Mouse (Mus musculus): ENCODE data around the gene Inka2.
"Not testable (repeated sequence)": the region's sequence is repeated elsewhere in the genome, so short reads cannot be mapped to it uniquely, and the experiment has no call there.

Inka2 gene

GRCm38 (mm10) chr3:105696387-105697147 is 7.8 kb upstream of the Inka2 start:
- DNase-seq (ENCODE audit: low spot score in 2 of 2), result no peak

- no peak for DNase-seq (ENCODE audit: low spot score in 2 of 2)
Measured at GRCm38 (mm10) chr3:105697148-105697441, 7.3 kb upstream of the Inka2 start.

GRCm38 (mm10) chr3:105698311-105698710 is 6.1 kb upstream of the Inka2 start:
- DNase-seq (ENCODE audit: low spot score in 2 of 2), result no peak

- peak in 1 of 2 experiments; percentile 31 for DNase-seq (ENCODE audit: low spot score in 2 of 2)
Measured at GRCm38 (mm10) chr3:105699241-105699933, 5.0 kb upstream of the Inka2 start.

GRCm38 (mm10) chr3:105700786-105701185 is 3.6 kb upstream of the Inka2 start:
- not testable (repeated sequence) for DNase-seq (ENCODE audit: low spot score in 2 of 2)

- DNase-seq (ENCODE audit: low spot score in 2 of 2), result no peak
Measured at GRCm38 (mm10) chr3:105701399-105701798, 3.0 kb upstream of the Inka2 start.

DNA sequence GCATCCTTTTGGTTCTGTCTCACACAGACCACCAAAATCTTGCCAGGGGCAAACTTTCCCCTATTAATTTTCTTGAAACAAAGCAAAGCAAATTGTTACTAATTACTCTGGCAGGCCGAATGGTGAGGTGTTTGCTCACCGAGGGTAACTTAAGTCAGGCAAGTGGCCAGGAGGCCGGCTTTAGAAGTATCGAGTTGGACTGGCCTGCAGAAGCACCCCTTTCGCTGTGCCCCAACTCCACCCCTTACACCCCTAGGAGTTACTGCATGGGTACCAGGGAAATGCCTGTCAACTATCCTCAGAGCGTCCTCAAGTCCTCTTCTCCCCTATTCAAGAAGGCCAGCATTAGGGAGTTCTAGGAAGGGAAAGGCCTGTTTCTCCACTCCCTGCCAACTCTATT is 828 bp upstream of the Inka2 start:
- no peak for DNase-seq (ENCODE audit: low spot score in 2 of 2)

GRCm38 (mm10) chr3:105705061-105705549 is 706 bp downstream of the Inka2 start:
- peak in 1 of 2 experiments; percentile 16 for DNase-seq (ENCODE audit: low spot score in 2 of 2)

- no peak for DNase-seq (ENCODE audit: low spot score in 2 of 2)
Measured at GRCm38 (mm10) chr3:105705561-105705960, 1.2 kb downstream of the Inka2 start.

DNA sequence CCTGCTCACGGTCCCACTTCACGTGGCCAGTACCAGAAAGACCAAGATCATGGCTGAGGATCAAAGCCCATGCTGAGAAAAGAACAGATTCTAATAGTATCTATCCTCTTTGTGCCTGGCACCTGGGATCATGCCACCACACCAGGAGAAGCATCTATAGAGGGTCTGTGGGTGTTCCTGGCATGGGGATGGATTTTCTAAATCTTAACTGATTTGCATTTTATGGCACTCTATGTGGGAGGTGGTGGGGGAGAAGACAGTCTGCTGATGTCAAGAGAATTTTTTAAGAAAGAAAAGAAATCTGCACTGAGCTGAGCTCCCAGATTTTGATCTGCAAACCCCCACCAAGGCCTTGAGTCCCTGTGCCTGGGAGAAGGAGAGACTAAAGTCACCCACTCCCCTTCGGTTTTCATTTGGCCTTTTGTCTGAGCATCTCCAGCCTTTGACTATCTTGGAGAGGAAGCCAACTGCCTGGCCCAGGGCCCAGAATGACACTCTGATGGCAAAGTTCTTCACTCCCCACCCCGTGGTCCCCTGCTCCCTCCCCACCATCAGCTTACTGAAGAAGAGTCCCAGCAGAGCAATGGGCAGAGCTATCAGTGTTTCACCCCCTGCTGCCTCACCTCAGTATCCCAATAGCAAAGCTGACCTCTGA is 2.1 kb downstream of the Inka2 start:
- no peak for DNase-seq (ENCODE audit: low spot score in 2 of 2)

GRCm38 (mm10) chr3:105707590-105707989 is 3.2 kb downstream of the Inka2 start:
- no peak for DNase-seq (ENCODE audit: low spot score in 2 of 2)

GRCm38 (mm10) chr3:105710246-105710645 is 5.8 kb downstream of the Inka2 start:
- DNase-seq (ENCODE audit: low spot score in 2 of 2), result no peak

GRCm38 (mm10) chr3:105711741-105712140 is 7.3 kb downstream of the Inka2 start:
- DNase-seq (ENCODE audit: low spot score in 2 of 2), result no peak

DNA sequence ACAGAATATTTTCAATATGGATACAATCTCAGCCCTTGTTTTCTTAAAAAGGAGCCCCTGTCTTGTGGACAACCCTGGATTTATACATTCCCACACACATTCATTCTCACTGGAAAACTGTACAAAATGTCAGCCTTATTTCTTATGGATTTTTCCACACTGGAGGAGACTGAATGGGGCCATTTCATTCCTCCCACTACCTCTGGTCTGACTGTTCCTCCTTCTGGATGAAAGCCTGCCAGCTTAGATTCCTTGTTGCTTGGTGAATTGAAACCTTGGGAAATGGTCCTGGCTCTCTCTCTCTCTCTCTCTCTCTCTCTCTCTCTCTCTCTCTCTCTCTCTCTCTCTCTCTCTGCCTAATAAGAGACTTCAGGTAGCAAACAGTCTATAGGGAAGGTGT is 8.4 kb downstream of the Inka2 start:
- no peak for DNase-seq (ENCODE audit: low spot score in 2 of 2)

- DNase-seq (ENCODE audit: low spot score in 2 of 2), result no peak
Measured at GRCm38 (mm10) chr3:105714091-105714819, 9.9 kb downstream of the Inka2 start.

DNA sequence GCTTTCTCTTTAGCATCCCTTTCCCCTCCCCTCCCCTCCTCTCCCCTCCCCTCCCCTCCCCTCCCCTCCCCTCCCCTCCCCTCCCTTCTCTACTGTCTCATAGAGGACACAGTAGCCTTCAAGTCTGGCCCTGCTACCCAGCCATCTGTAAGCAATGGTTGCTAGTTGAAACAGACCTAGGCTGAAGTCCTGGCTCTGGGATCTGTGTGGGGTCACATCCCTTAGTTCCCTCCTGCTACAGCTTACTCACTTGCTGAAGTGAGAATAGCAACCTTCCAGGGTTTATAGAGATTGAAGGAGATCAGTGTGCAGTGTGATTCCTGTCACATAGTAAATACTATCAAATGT is 10.4 kb downstream of the Inka2 start:
- no peak for DNase-seq (ENCODE audit: low spot score in 2 of 2)

DNA sequence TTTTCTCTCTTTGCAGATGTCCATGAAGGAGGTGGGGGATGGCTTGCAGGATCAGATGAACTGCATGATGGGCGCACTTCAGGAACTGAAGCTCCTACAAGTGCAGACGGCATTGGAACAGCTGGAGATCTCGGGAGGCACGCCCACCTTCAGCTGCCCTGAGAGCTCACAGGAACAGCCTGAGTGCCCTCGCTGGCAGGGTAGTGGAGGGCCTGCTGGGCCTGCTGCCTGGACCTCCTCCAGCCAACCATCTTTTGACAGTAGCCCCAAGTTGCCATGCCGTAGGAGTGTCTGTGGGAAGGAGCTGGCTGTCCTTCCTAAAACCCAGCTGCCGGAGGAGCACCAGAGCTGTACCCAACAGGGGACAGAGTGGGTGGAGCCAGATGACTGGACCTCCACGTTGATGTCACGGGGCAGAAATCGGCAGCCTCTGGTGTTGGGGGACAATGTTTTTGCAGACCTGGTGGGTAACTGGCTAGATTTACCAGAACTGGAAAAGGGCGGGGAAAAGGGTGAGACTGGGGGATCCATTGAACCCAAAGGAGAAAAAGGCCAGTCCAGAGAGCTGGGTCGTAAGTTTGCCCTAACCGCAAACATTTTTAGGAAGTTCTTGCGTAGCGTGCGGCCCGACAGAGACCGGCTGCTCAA is 12.1 kb downstream of the Inka2 start:
- no peak for DNase-seq (ENCODE audit: low spot score in 2 of 2)

GRCm38 (mm10) chr3:105717856-105718555 is 13.6 kb downstream of the Inka2 start:
- no peak for DNase-seq (ENCODE audit: low spot score in 2 of 2)

GRCm38 (mm10) chr3:105718746-105719145 is 14.3 kb downstream of the Inka2 start:
- no peak for DNase-seq (ENCODE audit: low spot score in 2 of 2)

DNA sequence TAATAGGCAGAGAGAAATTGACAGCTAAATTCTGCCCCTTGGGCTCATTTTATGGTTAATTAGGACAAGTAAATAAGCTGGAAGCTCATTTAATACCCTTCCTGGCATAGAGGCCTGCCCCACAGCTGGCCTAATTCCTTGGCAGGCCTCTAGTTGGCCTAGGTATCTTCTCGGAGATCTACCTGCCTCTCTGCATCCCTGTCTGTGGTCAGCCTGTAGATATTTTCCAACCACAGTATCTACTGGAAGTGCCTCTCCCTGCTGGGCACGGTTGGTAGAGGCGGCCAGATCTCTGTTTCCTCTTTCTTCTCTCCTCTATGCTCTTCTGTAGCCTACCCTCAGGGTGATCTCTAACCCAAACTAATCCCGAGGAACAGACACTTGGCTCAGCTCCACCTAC is 15.6 kb downstream of the Inka2 start:
- no peak for DNase-seq (ENCODE audit: low spot score in 2 of 2)

- no peak for DNase-seq (ENCODE audit: low spot score in 2 of 2)
Measured at GRCm38 (mm10) chr3:105720514-105720913, 16.1 kb downstream of the Inka2 start.

Measured in spleen, postnatal 14 days (tissue).